Mouse (Mus musculus) c-Kit-positive CD71-positive TER-119-negative erythroid progenitor cells, embryonic 14.5 days (primary cell): ENCODE results near the gene Tbc1d20.

ENCODE experiments used
- DNase-seq: peaks from one replicate; pipeline ENCODE4 v3.0.0-alpha.2; 2013; ENCODE audit warnings: low read depth

Tbc1d20 gene

DNA sequence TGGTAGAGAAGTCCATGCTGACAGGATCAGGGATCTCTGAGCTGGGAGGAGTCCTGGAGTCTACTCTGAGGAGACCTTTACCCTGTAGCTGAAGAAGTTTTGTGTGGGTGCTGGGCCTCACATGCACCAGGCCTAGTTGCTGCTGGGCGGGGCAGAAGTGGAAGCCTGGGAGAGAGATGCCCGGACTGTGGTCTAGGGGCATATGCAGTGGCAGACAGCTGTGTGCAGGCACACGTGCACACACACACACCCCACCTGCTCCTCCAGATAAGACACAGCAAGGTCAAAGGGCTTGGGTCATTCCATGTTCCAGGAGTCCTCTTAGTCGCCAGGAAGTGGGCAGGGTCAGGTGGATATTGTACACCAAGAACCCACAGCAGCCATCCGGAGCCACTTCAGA is 66.0 kb downstream of the Tbc1d20 start:
- DNase-seq = no peak

DNA sequence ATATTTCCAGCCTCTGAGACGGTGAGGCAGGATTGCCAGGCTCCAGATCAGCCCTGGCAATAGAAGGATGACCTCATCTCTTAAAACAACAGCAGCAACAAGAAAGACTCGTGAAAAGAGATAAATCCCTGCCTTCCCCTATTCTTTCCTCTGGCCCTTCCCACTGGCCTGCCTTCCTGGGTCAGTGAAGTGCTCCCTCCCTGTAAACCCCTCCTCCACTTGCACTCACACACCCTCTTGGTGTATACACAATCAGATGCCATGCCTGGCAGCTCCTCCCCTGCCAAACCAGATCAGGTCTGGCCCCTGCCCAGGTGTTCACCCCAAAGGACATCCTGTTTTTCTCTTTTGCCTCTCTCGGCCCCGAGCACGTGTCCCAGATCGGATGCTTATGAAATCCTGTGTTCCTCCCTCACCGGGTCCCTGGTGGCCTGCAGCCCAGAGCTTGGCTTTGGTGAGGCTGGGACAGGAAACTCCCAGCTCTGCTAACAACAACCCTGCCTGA is 66.7 kb downstream of the Tbc1d20 start:
- DNase-seq = no peak

DNA sequence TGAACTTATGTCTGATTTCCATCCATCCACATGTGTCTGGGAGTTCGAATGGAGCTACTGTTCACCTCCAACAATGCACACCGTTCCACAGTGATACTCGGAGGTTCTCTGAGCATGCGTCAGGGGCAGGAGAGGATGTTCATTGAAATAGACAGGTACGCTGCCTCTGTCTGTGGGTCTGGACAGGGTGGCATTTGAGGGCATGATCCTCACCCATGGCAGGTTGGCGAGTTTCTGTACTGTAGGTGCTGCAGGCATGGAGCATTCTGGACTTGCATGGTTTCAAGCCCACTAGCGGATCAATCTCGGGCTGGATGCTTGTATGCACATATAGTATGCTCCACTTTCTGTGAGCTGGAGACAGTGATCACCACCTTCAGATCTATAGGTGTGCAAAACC is 67.6 kb downstream of the Tbc1d20 start:
- no peak for DNase-seq
